In genomic region chr17:11420839-11421238, GRCm38 (mm10) we compare ENCODE assay signal across 15 mouse cellular contexts.
A peak's percentile ranks its signal among the peaks of the same experiment; 100 is the strongest.
DNase-seq lines count a peak whose midpoint lies in the region; ATAC-seq lines count a peak whose summit lies in the region.
"Had no signal": no experiment of that assay in that cellular context is flagged by ENCODE, and none has a peak within 500 bp of the region (broad histone marks: within the 10 kb centered on the region; RNA-seq: fewer than 3 reads in every experiment).

No protein-coding gene starts in this region.

- H3K36me3 ChIP-seq in hindbrain, embryonic 16.5 days (ENCODE audit: control insufficient read depth, insufficient read depth, low read length): no peaks in the 10 kb centered on the region
- H3K36me3 ChIP-seq in liver, embryonic 12.5 days: no peaks in the 10 kb centered on the region
- H3K36me3 ChIP-seq: hindbrain, embryonic 10.5 days; midbrain, embryonic 12.5 days had no signal

- H3K27me3 ChIP-seq in hindbrain, embryonic 16.5 days (replicated peaks; ENCODE audit: control insufficient read depth, insufficient read depth, low read length): no peaks in the 10 kb centered on the region
- H3K27me3 ChIP-seq in liver, embryonic 12.5 days (replicated peaks): no peaks in the 10 kb centered on the region
- H3K27me3 ChIP-seq: midbrain, embryonic 12.5 days had no signal

- no peak overlapping the region for H3K4me3 ChIP-seq in hindbrain, embryonic 16.5 days (ENCODE audit: low read length)
- H3K4me3 ChIP-seq in liver, embryonic 12.5 days: no peak overlapping the region
- H3K4me3 ChIP-seq: hindbrain, embryonic 10.5 days; midbrain, embryonic 12.5 days had no signal

- DNase-seq in frontal cortex, adult 2 months (ENCODE audit: extremely low spot score in 1 of 2, low spot score in 1 of 2): peak; percentile 2 to 12
- no peak for DNase-seq in frontal cortex, postnatal 25 days (ENCODE audit: low spot score in 2 of 2)
- peak; percentile 5 for DNase-seq in left cerebral cortex, adult 11 months (ENCODE audit: low spot score)
- DNase-seq in left cerebral cortex, postnatal 14 days (ENCODE audit: low spot score in 2 of 2): no peak
- peak; percentile 37 for DNase-seq in brain, embryonic 18.5 days (ENCODE audit: low read depth, low spot score)
- DNase-seq in cerebellum, postnatal 36 days: peak; percentile 31 to 34
- DNase-seq: adrenal gland, postnatal 25 days had no signal

- no peak overlapping the region for H3K27ac ChIP-seq in hindbrain, embryonic 16.5 days (ENCODE audit: low read depth, low read length)
- no peak overlapping the region for H3K27ac ChIP-seq in liver, embryonic 12.5 days
- H3K27ac ChIP-seq: hindbrain, embryonic 10.5 days; liver, embryonic 14.5 days; midbrain, embryonic 12.5 days had no signal

- ATAC-seq in hindbrain, embryonic 16.5 days: no peak
- no peak for ATAC-seq in liver, embryonic 12.5 days
- ATAC-seq: forebrain, embryonic 16.5 days; intestine, embryonic 16.5 days had no signal

- no peaks in the 10 kb centered on the region for H3K9me3 ChIP-seq in hindbrain, embryonic 16.5 days (ENCODE audit: control insufficient read depth, low read length)
- H3K9me3 ChIP-seq in liver, embryonic 12.5 days (replicated peaks): no peaks in the 10 kb centered on the region
- H3K9me3 ChIP-seq: hindbrain, embryonic 10.5 days; midbrain, embryonic 12.5 days had no signal

- 62% methylated on average over 6 of the region's 6 CpGs for WGBS in hindbrain, embryonic 16.5 days
- 58% methylated on average over 6 of the region's 6 CpGs for WGBS in liver, embryonic 12.5 days (ENCODE audit: insufficient replicate concordance)

- no peak overlapping the region for H3K9ac ChIP-seq in hindbrain, embryonic 16.5 days (ENCODE audit: low read depth, low read length)
- no peak overlapping the region for H3K9ac ChIP-seq in liver, embryonic 12.5 days
- H3K9ac ChIP-seq: liver, embryonic 14.5 days; midbrain, embryonic 12.5 days had no signal

- intact Hi-C loops in left cerebral cortex, postnatal 14 days (cut with DNase I): no loop called here

- no peaks in the 10 kb centered on the region for H3K4me1 ChIP-seq in hindbrain, embryonic 16.5 days (ENCODE audit: control insufficient read depth, insufficient read depth, low read depth, low read length)
- no peaks in the 10 kb centered on the region for H3K4me1 ChIP-seq in liver, embryonic 12.5 days

- H3K4me2 ChIP-seq in hindbrain, embryonic 16.5 days (ENCODE audit: low read length): no peak overlapping the region
- no peak overlapping the region for H3K4me2 ChIP-seq in liver, embryonic 12.5 days
- H3K4me2 ChIP-seq: heart, embryonic 11.5 days; midbrain, embryonic 12.5 days had no signal

Comparison
In these comparisons a context has a peak if more than half of its experiments do, and no peak if none do; other contexts are left out.
1. DNase-seq: peak in frontal cortex, adult 2 months (2 of 2), left cerebral cortex, adult 11 months (single experiment), brain, embryonic 18.5 days (single experiment) and cerebellum, postnatal 36 days (2 of 2); none in frontal cortex, postnatal 25 days (0 of 2) and left cerebral cortex, postnatal 14 days (0 of 2).